Mouse (Mus musculus) heart, adult 2 months (tissue): ENCODE data around the gene Olfr465-ps1.

ENCODE experiments used
- CTCF ChIP-seq: fragments of 200-600 bp; IDR thresholded peaks from 2 replicates; pipeline ENCODE4 v1.8.1; 2022; ENCODE audit warnings: antibody characterized with exemption, mild to moderate bottlenecking, moderate library complexity
- EP300 ChIP-seq: fragments of 200-500 bp; IDR thresholded peaks from 2 replicates; pipeline ENCODE4 v1.6.1; 2011; ENCODE audit warnings: low read depth, low read length, control low read depth; ENCODE audit not compliant: insufficient read depth
- POLR2A ChIP-seq: fragments of 200-500 bp; IDR thresholded peaks from 2 replicates; pipeline ENCODE4 v1.6.1; 2011; ENCODE audit warnings: mild to moderate bottlenecking, low read depth, low read length, control low read depth; ENCODE audit not compliant: insufficient read depth

DNA sequence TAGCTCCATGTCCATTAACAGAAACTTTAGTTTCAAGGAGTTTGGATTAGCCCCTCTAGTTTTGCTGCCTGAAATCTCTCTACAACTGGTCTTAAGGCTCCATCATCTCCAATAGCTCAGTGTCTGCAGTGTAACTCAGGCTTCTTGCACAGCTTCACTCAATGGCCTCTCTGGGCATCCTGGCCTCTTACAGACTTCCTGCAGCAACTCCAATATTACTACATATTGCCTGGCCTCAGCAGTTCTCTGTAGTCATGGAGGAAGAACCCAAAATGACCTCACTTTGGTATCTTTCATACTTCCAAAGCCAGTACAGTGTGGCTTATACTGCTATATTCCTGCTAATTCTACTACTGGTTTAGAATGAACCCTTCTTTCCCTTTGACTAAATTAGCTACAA is 40.9 kb upstream of the Olfr465-ps1 start:
- TF ChIP-seq CTCF (no peak), POLR2A (no peak), EP300 (no peak)
